Mouse (Mus musculus) retina, embryonic 14.5 days (tissue): ENCODE measurements at regions not wholly inside any gene's neighbourhood (a gene's known extent, or its start where the extent isn't known, plus 50 kb on each side); places are given as distances from the start of the nearest gene placed in this dataset.

ENCODE experiments used
- DNase-seq: peaks from one replicate; pipeline ENCODE4 v3.0.0-alpha.2; 2015; ENCODE audit warnings: low spot score

GRCm38 (mm10) chr3:38579781-38580180 is 95.1 kb upstream of the Ankrd50 start:
- no peak for DNase-seq

- DNase-seq = no peak
These were observed 93.4 kb upstream of the Ankrd50 start for GRCm38 (mm10) chr3:38577890-38578628.

- DNase-seq = no peak
These were observed 89.0 kb upstream of the Ankrd50 start for GRCm38 (mm10) chr3:38573594-38573993.

- DNase-seq = no peak
These were observed 87.5 kb upstream of the Ankrd50 start for GRCm38 (mm10) chr3:38572159-38572558.

- no peak for DNase-seq
These were observed 86.6 kb upstream of the Ankrd50 start for GRCm38 (mm10) chr3:38571224-38571623.

GRCm38 (mm10) chr3:38569001-38569400 is 84.4 kb upstream of the Ankrd50 start:
- DNase-seq = no peak

GRCm38 (mm10) chr3:38568596-38568975 is 83.9 kb upstream of the Ankrd50 start:
- peak; percentile 14 for DNase-seq

- peak; percentile 6 for DNase-seq
These were observed 83.4 kb upstream of the Ankrd50 start for GRCm38 (mm10) chr3:38567946-38568595.

- no peak for DNase-seq
These were observed 81.9 kb upstream of the Ankrd50 start for GRCm38 (mm10) chr3:38566576-38566975.

- no peak for DNase-seq
These were observed 80.2 kb upstream of the Ankrd50 start for GRCm38 (mm10) chr3:38564844-38565243.

GRCm38 (mm10) chr3:38564364-38564763 is 79.7 kb upstream of the Ankrd50 start:
- no peak for DNase-seq

GRCm38 (mm10) chr3:38561186-38561585 is 76.5 kb upstream of the Ankrd50 start:
- DNase-seq = no peak

- DNase-seq = no peak
These were observed 71.3 kb upstream of the Ankrd50 start for GRCm38 (mm10) chr3:38555939-38556338.

- peak; percentile 65 for DNase-seq
These were observed 68.9 kb upstream of the Ankrd50 start for GRCm38 (mm10) chr3:38553470-38554043.

GRCm38 (mm10) chr3:38547032-38547431 is 62.4 kb upstream of the Ankrd50 start:
- DNase-seq = no peak

- DNase-seq = no peak
These were observed 60.9 kb upstream of the Ankrd50 start for GRCm38 (mm10) chr3:38545501-38545896.

GRCm38 (mm10) chr3:38544718-38545500 is 60.3 kb upstream of the Ankrd50 start:
- DNase-seq = no peak

GRCm38 (mm10) chr3:38543816-38544215 is 59.2 kb upstream of the Ankrd50 start:
- no peak for DNase-seq

GRCm38 (mm10) chr3:38541296-38541695 is 56.7 kb upstream of the Ankrd50 start:
- DNase-seq = no peak

- no peak for DNase-seq
These were observed 53.7 kb upstream of the Ankrd50 start for GRCm38 (mm10) chr3:38538309-38538708.

- no peak for DNase-seq
These were observed 53.1 kb upstream of the Ankrd50 start for GRCm38 (mm10) chr3:38537770-38538169.
